Mouse (Mus musculus) MEL-GATA-1-ER (cell line): ENCODE measurements around the gene Eif2b4.
"Not testable (repeated sequence)": the region's sequence is repeated elsewhere in the genome, so short reads cannot be mapped to it uniquely, and the experiment has no call there.

Source experiments
- DNase-seq: peaks from one replicate; pipeline ENCODE4 v3.0.0-alpha.2; 2012; ENCODE audit warnings: low read depth; ENCODE audit errors: extremely low read depth

Eif2b4 gene

GRCm38 (mm10) chr5:31192939-31193630 lies at the start of gene Eif2b4, which contains the start of gene Snx17:
TSS of gene Eif2b4 (minus strand) at chr5:31193430.
TSS of gene Snx17 (plus strand) at chr5:31193227.
- DNase-seq: peak; percentile 98

GRCm38 (mm10) chr5:31242191-31242590 lies 49.0 kb upstream of the Eif2b4 start:
- DNase-seq: peak; percentile 12

GRCm38 (mm10) chr5:31241522-31242034 lies 48.3 kb upstream of the Eif2b4 start:
- DNase-seq: peak; percentile 41

GRCm38 (mm10) chr5:31240637-31241521 lies 47.6 kb upstream of the Eif2b4 start, which contains the start of the genes Nrbp1 and Gm9970:
TSS of gene Nrbp1 (plus strand) at chr5:31240864.
TSS of gene Gm9970 (minus strand) at chr5:31241232.
- DNase-seq: peak; percentile 89

GRCm38 (mm10) chr5:31226641-31227040 lies 33.4 kb upstream of the Eif2b4 start:
- DNase-seq: no peak

- no peak for DNase-seq
Observed at GRCm38 (mm10) chr5:31222696-31223095, 29.5 kb upstream of the Eif2b4 start.

- peak; percentile 86 for DNase-seq
Observed at GRCm38 (mm10) chr5:31221304-31221945, 28.2 kb upstream of the Eif2b4 start.

- DNase-seq: peak; percentile 75
Observed at GRCm38 (mm10) chr5:31220448-31221303, 27.4 kb upstream of the Eif2b4 start, which contains the start of gene Ppm1g. TSS of gene Ppm1g (minus strand) at chr5:31220687.

GRCm38 (mm10) chr5:31219911-31220447 lies 26.7 kb upstream of the Eif2b4 start:
- DNase-seq: no peak

- no peak for DNase-seq
Observed at GRCm38 (mm10) chr5:31219474-31219873, 26.2 kb upstream of the Eif2b4 start.

GRCm38 (mm10) chr5:31219070-31219469 lies 25.8 kb upstream of the Eif2b4 start:
- DNase-seq: no peak

- peak; percentile 86 for DNase-seq
Observed at GRCm38 (mm10) chr5:31218294-31218693, 25.1 kb upstream of the Eif2b4 start.

GRCm38 (mm10) chr5:31216554-31216953 lies 23.3 kb upstream of the Eif2b4 start:
- DNase-seq: not testable (repeated sequence)

- no peak for DNase-seq
Observed at GRCm38 (mm10) chr5:31204421-31204820, 11.2 kb upstream of the Eif2b4 start.

GRCm38 (mm10) chr5:31203866-31204265 lies 10.6 kb upstream of the Eif2b4 start:
- DNase-seq: no peak

GRCm38 (mm10) chr5:31202933-31203332 lies 9.7 kb upstream of the Eif2b4 start:
- no peak for DNase-seq

GRCm38 (mm10) chr5:31201742-31202590 lies 8.7 kb upstream of the Eif2b4 start, which contains the start of gene Zfp513:
TSS of gene Zfp513 (minus strand) at chr5:31202303.
- peak; percentile 100 for DNase-seq

- no peak for DNase-seq
Observed at GRCm38 (mm10) chr5:31201042-31201741, 8.0 kb upstream of the Eif2b4 start.
